Mouse (Mus musculus) frontal cortex, postnatal 14 days (tissue): Measurements from ENCODE around the gene Rtf2.
A peak's percentile ranks its signal among the peaks of the same experiment; 100 is the strongest.

ENCODE experiments used
- DNase-seq, 2 experiments: peaks; one replicate each; pipeline ENCODE4 v3.0.0; 2022; ENCODE audit warnings: low spot score in 2 of 2

The Rtf2 gene

DNA sequence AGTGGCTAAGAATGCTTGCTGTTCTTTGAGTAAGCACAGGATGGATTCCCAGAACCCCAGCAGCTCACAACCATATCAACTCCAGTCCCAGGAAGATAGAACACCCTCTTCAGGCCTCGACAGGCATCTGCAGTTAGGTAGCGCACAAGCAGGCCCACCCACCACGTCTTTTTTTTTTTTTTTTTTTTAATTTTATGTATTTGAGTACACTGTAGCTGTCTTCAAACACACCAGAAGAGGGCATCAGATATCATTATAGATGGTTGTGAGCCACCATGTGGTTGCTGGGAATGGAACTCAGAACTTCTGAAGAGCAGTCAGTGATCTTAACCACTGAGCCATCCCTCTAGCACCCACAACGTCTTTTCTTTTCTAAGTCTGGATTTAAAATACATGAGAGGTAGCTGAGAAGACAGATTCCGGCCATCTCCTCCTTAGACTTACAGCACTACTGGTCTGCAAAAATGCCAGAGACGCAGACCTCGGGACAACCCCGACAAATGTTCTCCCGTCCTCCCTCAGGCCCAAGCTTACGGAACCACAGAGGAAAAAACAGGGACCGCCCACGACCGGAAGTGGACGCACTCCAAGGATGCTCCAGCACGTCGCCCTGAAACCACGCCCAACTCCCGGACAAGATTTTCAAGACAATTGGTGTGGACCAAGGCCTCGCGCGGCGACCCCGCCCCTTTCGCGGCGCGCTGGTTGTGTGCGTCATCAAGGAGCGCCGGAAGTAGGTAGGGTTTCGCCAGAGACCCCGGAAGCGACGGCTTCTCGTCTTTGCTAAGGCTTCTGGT, at the start of gene Rtf2:
Gene Rtf2 (plus strand): TSS at position 714 of the 797 bp plus-strand sequence.
- DNase-seq = peak; percentile 98 to 100

DNA sequence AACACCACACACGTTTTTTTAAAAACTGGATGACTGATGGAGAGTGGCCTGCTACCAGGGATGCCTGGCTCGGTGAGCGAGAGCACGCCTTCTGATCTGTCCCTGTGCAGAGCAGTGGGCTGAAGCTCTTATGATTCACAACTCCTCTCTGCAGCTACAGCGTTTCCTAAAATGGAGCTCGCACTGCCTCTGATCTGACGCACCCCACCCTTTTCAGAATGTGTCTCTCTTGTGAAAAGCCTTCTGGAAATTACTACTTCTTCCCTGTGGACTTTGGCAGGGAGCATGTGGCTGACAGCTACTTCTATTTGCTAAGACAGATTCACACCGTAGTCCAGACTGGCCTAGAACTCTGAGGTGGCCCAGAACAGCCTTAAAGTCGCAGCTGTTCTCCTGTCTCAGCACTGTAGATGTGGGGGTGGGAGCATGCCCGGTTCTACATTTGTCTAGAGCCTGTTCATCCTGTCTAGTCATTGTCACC, 48.3 kb upstream of the Rtf2 start:
- peak; percentile 34 to 53 for DNase-seq

DNA sequence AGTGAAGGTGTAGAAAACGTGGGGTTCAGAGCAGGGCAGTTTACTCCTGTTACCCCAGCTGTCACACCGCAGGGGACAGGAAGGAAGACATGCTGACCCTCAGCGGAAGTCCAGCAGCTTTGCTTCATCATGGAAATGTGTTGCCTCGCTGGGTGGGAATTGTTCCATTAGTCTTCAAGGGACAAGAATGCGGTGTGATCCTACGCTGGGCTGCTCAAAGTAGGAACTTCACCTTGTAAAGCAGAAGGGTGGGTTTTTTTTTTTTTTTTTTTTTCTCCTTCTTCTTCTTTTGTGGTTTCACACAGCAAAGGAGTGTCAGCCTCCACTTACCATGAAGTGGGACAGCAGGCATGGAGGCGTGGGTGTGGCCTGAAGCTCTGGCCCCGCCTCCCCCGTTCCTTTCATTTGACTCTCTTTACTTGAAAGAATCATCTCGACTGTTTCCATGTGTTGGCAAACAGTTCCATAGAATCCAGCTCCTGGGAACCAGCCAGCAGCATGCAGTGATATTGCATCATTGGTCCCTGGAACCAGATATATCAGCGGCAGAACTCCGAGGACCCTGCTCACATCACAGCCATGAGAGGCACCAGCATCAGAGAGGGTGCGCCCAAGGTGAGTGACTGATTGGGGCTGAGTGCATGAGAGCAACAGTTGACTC, 46.8 kb upstream of the Rtf2 start, which contains the start of gene Cass4:
Gene Cass4 (plus strand): TSS at position 404 of the 661 bp plus-strand sequence.
- DNase-seq = no peak

DNA sequence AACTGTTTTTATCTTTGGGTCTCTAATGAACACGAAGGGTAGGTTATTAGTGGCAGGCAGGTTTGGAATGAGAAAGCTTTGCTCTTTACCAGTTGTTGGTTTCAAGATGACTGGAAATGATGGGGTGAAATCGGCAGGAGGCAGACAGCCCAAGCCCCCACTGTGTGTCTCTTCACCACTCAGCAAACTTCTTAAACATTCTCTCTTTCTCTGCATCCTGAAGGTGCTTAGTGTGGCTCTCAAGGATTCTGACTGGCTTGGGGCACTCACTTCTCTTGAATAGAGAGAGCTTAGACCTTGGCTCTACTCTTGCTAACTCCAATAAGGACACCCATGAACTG, 46.3 kb upstream of the Rtf2 start:
- no peak for DNase-seq

DNA sequence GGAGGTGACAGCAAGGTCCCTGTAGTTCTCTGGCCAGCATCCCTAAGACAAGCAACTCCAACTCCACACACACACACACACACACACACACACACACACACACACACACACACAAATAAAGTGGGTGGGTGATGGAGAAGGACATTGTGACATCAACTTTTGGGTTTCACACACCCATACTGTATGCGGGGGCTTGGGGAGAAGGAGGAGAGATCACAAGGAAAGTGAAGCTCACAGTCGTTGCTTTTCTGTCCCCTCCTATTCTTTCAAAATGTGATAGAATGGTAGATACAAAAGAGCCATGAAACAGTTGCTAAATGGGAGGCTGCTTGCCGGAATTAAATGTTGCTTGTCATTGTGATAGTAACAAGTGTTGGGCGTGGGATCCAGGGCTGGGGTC, 45.7 kb upstream of the Rtf2 start:
- DNase-seq = no peak

DNA sequence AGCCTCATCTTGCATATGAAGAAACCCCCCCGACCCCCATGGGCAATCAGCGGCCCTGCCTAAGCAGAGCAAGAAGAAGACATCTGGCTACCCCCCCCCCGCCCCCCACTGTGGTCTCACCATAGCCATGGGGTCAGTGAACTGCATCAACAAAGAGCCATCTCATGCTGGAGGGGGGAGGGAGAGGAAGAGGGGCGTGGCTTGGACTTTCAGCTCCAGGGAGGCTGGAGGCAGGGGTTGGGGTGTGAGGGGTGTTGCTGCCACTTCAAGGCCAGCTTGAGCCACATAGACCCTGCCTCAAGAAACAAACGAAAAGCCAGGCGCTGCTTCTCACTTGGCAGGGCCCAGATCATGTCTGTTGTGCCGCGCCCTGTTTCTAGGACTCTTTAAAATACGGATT, 44.4 kb upstream of the Rtf2 start:
- no peak for DNase-seq

DNA sequence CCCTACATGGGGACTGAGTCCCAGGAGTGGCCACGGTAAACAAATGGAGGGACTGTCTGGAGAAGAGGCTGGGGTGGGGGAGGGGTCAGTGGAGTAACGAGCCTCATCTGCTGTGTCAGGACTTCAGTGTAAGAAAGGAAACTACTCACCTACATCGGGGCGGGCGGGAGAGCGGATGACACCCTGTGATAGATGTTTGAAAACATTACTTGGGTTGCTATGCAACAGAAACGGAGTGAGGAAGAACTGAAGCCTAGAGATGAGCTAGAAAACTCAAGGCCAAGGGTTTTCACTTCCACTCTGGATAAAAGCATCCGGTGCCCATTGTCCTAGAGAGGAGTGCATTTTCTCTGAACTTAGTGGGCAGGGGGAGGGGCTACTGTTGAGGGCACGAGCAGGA, 40.5 kb upstream of the Rtf2 start:
- no peak for DNase-seq

DNA sequence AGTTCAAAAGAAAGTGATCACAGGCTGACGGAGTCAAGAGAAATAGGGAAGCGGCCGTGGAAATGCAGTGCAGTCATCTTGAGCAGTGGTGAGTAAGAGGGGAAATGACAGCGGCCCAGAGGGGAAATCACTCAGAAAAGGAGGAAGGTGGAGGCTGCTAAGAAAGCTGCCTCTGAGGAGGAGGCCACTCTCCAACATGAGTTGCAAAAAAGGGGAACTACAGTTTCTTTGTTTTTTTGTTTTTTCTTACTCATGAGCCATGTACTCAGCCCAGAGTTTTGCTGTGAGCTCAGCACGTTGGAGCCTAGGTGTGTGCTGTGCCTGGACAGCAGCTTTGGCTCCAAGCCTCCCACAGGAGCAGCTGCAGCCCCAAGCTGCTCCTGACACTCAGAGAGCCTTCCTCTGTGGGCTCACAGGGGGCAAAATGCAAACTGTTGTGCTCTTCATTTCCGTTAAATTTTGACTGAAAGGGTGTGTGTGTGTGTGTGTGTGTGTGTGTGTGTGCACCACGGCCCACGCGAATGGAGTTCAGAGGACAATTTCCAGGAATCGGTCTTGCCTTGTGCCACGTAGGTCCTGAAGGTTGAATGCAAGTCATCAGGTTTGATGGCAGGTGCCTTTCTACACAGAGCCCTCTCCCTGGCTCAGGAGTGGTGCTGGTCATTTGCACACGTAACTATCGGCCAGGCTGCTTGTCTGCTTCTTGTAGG, 39.1 kb upstream of the Rtf2 start:
- DNase-seq = no peak

DNA sequence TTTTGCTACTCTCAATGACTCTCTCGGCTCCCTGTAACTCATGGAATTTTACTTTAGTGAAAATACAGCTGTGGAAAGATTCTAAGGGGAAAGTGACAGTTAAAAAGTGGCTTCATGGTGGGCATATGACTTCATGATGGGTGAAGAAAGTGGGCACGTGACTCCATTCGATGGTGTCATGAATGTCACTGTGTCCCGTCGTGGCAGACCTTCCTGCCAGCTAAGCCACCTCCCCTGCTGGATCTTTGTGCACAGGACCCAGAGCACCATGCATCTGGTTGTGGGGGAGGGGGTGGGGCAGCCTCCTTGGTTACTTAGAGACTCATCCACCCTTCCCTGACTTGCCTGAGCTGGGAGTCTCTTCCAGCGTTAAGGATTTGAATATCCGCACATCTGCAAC, 36.1 kb upstream of the Rtf2 start:
- no peak for DNase-seq

DNA sequence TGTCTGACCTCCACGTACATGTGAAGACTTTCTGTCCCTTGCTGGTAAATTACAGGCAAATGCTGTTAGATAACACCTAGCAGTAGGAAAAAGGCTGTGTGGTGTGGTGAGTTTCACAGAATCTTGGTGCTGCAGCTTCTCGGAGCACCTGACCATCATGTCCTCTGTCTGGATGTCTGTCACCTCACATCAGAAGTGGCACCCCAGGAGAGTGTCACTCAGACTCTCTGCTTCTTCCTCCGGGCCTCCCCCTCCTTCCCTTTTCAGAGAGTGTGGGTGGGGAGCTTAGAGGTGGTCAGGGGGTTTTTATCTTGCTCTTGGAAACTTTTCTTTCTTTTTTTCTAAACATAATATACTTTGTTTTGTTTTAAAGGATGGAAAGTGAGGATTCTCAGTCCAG, 35.3 kb upstream of the Rtf2 start:
- no peak for DNase-seq

DNA sequence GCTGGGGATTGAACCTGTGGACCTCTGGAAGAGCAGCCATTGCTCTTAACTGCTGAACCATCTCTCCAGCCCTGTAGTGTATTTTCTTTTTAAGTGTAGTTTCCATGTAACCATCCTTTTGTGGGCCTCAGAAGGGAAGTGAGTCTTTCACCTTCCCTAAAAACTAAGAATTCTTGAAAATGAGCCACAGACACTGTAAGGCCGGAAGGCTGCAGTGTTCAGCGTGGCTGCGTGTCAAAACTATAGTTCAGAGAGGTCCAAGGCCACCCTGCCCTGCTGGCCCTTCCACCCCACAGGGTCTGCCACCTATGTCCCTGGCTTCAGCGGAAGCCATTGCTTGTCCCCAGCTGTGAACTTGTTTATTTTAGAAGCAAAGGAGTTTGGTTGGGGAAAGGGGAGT, 34.2 kb upstream of the Rtf2 start:
- no peak for DNase-seq

DNA sequence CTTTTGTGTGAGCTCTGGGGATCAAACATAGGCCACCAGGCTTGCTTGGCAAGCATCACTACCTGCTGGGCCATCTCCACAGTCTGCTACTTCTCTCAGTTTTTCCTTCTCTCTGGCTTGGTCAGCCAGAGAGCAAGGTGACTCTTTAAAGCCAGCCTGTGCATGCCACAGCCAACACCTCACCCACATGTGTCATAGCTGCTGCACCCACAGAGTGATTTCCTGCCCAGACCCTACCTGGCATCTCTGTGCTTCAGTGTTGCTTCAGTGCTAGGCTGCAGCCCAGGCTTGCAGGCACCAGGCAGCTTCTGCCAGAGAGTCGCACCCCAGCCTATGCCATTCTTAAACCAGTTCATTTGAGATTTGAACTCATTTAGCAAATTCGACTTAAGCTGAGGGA, 32.9 kb upstream of the Rtf2 start:
- DNase-seq = no peak

DNA sequence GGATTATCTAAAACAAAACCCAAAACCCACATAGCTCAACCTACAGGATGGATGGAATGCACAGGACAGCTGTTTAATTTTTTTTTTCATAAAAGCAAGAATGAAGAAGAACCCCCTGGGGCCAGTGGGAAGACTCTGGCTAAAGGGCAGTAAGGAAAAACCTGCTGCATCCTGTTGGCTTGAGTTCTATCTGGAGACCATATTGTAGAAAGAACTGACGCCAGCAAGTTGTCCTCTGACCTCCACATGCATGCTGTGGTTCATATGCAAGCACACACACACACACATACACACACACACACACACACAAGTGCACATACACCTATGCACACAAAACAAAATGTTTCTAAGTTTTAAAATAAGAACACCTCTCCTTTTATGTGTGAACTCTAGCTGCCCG, 29.7 kb upstream of the Rtf2 start:
- DNase-seq = no peak

DNA sequence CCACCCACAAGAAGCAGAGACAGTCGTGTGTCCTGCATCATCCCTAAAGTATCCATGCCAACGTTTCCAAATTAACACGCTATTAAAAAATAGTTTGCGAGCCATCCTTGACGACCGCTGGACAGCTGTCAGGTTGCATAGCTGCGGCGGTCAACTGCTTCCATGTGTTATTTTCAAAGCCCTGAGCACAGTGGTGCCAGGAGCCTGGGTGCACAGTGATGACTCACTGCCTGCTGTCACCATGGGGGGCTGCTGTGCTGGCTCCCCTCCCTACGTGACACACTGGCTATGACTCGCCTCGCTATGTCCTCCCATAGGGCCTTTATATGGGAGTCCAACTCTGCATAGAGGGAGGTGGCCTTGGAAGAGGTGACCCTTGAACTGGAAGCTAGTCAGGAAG, 29.3 kb upstream of the Rtf2 start:
- no peak for DNase-seq

DNA sequence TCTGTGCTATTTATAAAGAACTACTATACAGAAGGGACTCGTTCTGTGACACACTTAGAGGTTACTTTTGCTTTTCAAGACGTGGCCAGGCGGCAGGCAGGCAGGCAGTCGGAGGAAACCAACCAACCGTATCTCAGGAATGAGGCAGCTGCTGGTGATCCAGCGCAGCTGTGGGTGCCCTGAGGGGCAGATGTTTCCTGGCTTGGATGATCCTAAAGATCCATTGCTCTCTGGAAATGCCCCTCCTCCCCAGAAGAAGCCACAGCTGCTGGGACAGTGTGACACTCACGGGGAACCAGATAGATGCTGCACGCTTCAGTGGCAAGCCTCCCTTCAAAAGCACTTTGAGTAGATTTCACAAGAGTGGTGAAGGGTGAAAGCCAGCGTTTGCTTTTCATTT, 27.9 kb upstream of the Rtf2 start:
- DNase-seq = no peak

DNA sequence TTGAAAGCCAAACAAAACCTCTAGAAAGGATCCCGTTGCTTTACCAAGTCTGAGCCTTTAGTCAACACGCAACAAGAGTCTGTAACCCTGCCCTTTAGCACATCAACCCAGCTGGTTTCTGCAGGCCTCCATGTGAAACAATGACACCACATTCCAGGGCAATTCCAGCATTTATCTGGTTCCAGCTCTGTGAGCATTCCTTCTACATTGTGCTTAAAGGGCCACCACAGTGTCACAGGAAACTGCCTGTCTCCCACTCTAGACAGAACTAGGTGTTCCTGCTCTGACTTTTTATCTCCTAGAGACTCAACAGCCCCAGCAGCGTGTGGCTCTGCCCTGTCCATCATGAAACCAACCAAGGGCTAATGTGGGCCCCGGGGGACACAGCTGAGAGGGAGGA, 27.1 kb upstream of the Rtf2 start:
- DNase-seq = no peak

DNA sequence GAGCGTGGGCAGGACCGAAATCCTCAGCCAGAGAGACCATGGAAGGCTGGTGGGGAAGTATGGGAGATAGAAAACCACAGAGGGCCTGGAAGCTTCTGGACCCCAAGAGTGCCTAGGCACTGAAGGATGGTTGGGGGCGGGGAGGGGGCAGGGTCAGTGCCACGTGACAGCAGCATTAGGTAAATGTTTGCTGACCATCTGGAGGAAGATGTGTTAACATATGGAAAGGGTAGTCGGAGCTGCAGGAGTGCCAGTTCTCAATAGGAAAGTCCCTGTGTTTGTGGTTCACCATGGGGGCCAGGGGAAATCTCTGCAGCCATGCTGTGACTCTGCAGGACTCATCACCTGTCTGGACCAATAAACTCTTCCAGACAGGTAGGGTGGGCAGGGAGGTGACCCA, 26.5 kb upstream of the Rtf2 start:
- DNase-seq = no peak

DNA sequence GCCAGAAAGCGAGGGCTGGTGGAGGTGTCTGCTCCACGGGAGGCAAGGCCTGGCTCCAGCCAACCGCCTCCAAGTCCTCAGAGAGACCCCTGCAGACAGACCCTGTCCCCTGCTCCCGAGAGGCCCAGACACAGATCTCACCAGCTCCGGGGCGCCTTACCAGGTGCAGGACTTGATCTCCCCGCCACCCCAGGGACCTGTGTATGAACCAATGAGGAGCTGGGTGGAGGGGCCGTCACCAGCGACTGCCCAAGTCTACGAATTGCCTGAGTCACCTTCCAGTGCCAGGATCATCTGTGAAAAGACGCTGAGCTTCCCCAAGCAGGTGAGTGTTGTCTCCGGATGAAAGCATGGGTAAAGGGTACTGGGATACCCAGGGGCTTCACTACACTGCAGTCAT, 24.1 kb upstream of the Rtf2 start:
- no peak for DNase-seq

DNA sequence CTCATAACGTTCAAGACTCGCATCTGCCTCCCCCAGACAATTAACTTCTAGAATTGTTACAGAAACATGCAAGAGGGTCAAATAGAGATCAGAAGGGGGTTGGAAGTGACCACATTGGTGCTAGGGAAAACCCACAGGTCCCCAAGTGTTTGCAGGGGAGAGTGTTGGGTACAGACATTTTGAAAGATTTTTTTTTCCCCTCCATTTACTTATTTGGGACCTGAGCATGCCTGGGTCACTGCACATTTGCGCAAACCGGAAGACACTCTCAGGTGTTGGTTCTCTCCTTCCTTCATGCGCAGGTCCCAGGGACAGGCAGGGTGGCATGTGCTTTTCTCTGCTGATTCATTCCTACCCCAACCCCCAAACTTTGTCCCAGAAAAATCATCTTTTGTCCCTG, 23.5 kb upstream of the Rtf2 start:
- no peak for DNase-seq

DNA sequence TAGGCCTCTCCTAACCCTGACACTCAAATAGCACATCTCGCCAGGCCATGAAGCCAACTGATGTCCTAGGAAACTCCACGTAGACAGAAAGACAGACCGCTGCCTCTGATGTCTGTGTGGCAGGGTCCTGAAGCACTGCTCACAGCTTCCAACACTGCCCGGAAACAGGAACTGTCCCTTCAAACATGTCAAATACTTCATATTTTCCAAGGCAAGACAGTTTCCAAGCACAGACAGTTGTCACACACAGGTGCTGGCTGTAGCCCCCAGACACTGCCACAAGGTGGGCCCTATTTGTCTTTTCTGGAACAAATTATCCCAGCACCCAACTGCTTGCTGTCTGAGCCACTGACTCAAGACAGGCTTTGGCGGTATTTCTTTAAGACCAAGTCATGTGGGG, 22.1 kb upstream of the Rtf2 start:
- DNase-seq = no peak

DNA sequence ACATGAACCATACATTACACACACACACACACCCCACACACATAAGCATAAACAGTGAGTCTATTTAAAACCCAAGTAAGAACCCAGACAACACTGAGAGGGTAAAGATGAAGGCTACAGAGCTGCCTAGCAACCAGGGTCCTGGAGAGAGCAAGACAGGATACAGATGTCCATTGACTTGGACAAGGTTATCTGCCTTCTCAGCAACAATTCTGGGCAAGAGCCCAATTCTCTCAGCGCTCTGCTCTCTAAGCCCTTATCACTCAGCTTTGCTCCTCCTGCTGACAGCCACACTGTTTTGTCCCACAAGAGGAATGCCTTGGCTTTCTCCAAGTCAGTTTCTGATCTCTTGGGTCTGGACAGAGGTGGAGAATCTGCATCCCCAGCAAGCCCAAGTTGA, 9.7 kb upstream of the Rtf2 start:
- no peak for DNase-seq

DNA sequence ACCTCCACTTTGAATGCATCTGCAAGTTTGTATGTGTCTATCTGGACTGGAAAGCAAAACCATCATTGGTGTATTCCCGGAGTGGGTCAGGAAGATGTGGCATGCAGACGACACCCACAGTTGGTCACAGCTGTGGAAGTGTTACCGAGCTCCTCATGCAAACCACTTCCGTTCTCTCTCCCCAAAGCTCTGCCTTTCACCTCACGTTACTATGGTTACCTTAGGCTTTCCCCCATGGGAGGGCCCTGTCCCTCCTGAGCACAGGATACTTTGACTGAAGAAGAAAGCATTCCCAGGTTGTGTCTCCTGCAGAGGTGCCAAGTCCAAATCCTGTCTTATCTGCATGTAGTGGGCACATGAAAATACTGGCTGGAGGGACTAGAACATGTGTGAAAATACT, 6.6 kb upstream of the Rtf2 start:
- DNase-seq = no peak

DNA sequence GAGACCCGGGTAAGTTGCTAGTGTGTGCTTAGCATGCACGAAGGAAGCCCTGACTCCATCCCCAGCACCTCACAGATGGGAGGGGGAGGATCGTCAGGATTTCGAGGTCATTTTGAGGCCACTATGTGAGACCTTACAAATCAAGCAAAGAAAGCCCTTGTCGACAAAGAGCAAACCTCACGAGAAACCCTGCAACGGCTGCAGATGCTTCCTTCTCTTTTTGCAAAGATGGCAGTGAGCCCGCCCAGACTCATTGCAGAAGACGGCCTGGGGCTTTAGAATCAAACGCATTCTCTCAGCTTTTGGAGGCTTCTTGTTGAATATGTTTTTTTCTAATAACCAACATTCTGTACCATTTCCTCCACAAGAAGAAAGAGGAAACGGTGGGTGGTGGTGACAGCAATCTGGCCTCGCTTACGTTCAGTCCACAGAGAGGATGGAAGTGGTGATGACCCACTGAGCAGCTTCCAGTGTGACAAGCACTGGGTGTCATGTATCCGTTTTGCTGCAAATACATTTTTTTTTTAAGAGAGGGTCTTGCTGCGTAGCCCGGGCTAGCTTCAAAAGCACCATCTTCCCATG, 2.9 kb upstream of the Rtf2 start:
- DNase-seq = no peak
